Mouse (Mus musculus) cerebellum, adult 2 months (tissue): ENCODE results near the gene Mef2d.
A peak's percentile ranks its signal among the peaks of the same experiment; 100 is the strongest.

Experiments used
- CTCF ChIP-seq: fragments of 200-500 bp; IDR thresholded peaks from 2 replicates; pipeline ENCODE4 v1.5.1; 2011; ENCODE audit warnings: low read depth, mild to moderate bottlenecking, control low read depth, low read length, moderate library complexity, borderline replicate concordance; ENCODE audit not compliant: insufficient read depth
- POLR2A ChIP-seq: fragments of 200-500 bp; IDR thresholded peaks from 2 replicates; pipeline ENCODE4 v1.6.1; 2011; ENCODE audit warnings: low read length, control low read depth, borderline replicate concordance; ENCODE audit not compliant: insufficient read depth

DNA sequence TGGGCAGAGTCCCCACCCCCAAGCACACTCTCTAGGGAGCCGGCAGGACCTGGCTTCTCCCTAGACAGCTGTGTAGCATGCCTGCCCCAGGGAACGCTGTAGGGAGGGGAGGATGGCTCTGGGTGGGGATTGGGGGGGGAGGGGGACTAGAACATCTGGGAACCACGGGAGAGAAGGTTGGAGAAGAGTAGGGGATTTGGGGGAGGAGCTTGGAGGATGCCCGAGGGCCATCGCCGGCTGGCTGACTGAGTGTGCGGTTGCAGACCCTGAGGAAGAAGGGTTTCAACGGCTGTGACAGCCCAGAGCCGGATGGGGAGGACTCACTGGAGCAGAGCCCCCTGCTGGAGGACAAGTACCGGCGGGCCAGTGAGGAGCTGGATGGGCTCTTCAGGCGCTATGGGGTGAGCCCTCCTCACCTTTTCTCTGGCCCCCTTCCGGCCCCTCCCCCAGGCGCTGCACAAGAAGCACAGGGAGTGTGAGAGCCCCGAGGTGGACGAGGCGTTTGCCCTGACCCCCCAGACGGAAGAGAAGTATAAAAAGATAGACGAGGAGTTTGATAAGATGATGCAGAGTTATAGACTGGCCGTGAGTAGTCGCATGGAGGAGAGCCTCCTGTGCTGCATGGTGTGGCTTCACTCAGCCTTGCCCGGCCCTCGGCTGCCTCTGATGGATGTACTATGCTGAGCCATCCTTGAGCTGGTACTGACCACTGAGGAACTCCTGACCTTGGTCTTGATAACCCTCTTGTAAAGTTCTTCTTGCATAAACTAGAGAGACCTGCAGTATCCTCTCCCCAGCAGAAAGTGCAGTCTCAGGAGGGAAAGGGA, 15.8 kb downstream of the Mef2d start:
- TF ChIP-seq CTCF = peak; percentile 31; the same call in 1 of the 2 replicates
- no peak for TF ChIP-seq POLR2A
